ENCODE assay signal across 12 mouse cellular contexts in genomic region chr4:155213752-155214054, GRCm38 (mm10). TPM values are rescaled to one million over a fixed set of nuclear protein-coding genes. Genes with fewer than 3 reads are reported as not detected.
DNase-seq lines count a peak whose midpoint lies in the region; ATAC-seq and TF ChIP-seq lines count a peak whose summit lies in the region.
"Had no signal": no experiment of that assay in that cellular context is flagged by ENCODE, and none has a peak within 500 bp of the region (broad histone marks: within the 10 kb centered on the region; RNA-seq: fewer than 3 reads in every experiment).

No protein-coding gene starts in this region.

- H3K27ac ChIP-seq in left cerebral cortex, adult 2 months = no peak overlapping the region
- H3K27ac ChIP-seq in forebrain, embryonic 11.5 days (ENCODE audit: low read depth, low read length) = peak overlapping the region; percentile 46
- H3K27ac ChIP-seq in hindbrain, embryonic 13.5 days = peak overlapping the region; percentile 71
- H3K27ac ChIP-seq in neural tube, embryonic 13.5 days (replicated peaks) = peak overlapping the region; percentile 79

- peak; percentile 54 for ATAC-seq in forebrain, embryonic 11.5 days (replicated peaks; ENCODE audit: low FRiP score)
- peak; percentile 32; the same call in 1 of the 2 replicates for ATAC-seq in hindbrain, embryonic 13.5 days (ENCODE audit: low FRiP score)
- peak; percentile 26; the same call in 1 of the 2 replicates for ATAC-seq in neural tube, embryonic 13.5 days (ENCODE audit: low read depth)
- ATAC-seq: activated CD4-positive, CD25-positive, alpha-beta regulatory T cell, adult 4 months had no signal

- no peaks in the 10 kb centered on the region for H3K9me3 ChIP-seq in forebrain, embryonic 11.5 days (ENCODE audit: control insufficient read depth, low read length)
- H3K9me3 ChIP-seq in hindbrain, embryonic 13.5 days = no peaks in the 10 kb centered on the region
- H3K9me3 ChIP-seq in neural tube, embryonic 13.5 days = no peaks in the 10 kb centered on the region

- H3K4me3 ChIP-seq in left cerebral cortex, adult 2 months = peak overlapping the region; percentile 11; the same call in 1 of the 2 replicates
- H3K4me3 ChIP-seq in forebrain, embryonic 11.5 days (ENCODE audit: low read depth, low read length) = no peak overlapping the region
- no peak overlapping the region for H3K4me3 ChIP-seq in hindbrain, embryonic 13.5 days
- no peak overlapping the region for H3K4me3 ChIP-seq in neural tube, embryonic 13.5 days
- H3K4me3 ChIP-seq: myocyte had no signal

- TF ChIP-seq CTCF in left cerebral cortex, adult 2 months (IDR thresholded peaks at IDR 0.05) = no peak

- intact Hi-C loops in left cerebral cortex, adult 2 months (cut with DNase I) = no loop called here

- 72% methylated on average over 6 of the region's 6 CpGs for WGBS in forebrain, embryonic 11.5 days
- WGBS in hindbrain, embryonic 13.5 days = 67% methylated on average over 6 of the region's 6 CpGs
- 67% methylated on average over 6 of the region's 6 CpGs for WGBS in neural tube, embryonic 13.5 days

- H3K4me2 ChIP-seq in forebrain, embryonic 11.5 days (ENCODE audit: low read depth, low read length, severe bottlenecking) = no peak overlapping the region
- peak overlapping the region; percentile 27; the same call in 1 of the 2 replicates for H3K4me2 ChIP-seq in hindbrain, embryonic 13.5 days
- H3K4me2 ChIP-seq in neural tube, embryonic 13.5 days = peak overlapping the region; percentile 100

- H3K27me3 ChIP-seq in forebrain, embryonic 11.5 days (ENCODE audit: control insufficient read depth, insufficient read depth, low read length) = no peaks in the 10 kb centered on the region
- H3K27me3 ChIP-seq in hindbrain, embryonic 13.5 days = no peaks in the 10 kb centered on the region
- H3K27me3 ChIP-seq in neural tube, embryonic 13.5 days = no peaks in the 10 kb centered on the region

- no peak for DNase-seq in left cerebral cortex, adult 2 months (ENCODE audit: extremely low spot score in 1 of 2, low spot score in 2 of 2)
- no peak for DNase-seq in left cerebral cortex, adult 8-10 months (ENCODE audit: low spot score in 2 of 2)
- no peak for DNase-seq in forebrain, embryonic 11.5 days (ENCODE audit: low spot score)
- no peak for DNase-seq in T-cell, adult 2 months (ENCODE audit: low spot score)
- no peak for DNase-seq in right cerebral cortex, postnatal 4 days
- DNase-seq in gastrocnemius, postnatal 25 days = no peak
- DNase-seq: kidney, postnatal 10 days; right cerebral cortex, postnatal 14 days had no signal

- no peaks in the 10 kb centered on the region; the same call in 1 of the 2 replicates for H3K36me3 ChIP-seq in forebrain, embryonic 11.5 days (ENCODE audit: control insufficient read depth, insufficient read depth, low read length)
- peaks cover 6% of the 10 kb centered on the region for H3K36me3 ChIP-seq in hindbrain, embryonic 13.5 days
- H3K36me3 ChIP-seq in neural tube, embryonic 13.5 days = 0 out of 2 replicates have a peak, but pooled peaks cover 10% of the 10 kb centered on the region

- H3K9ac ChIP-seq in forebrain, embryonic 11.5 days (ENCODE audit: low read length) = 0 out of 2 replicates have a peak overlapping the region, but pooled peaks have one; percentile 6
- H3K9ac ChIP-seq in hindbrain, embryonic 13.5 days = peak overlapping the region; percentile 53
- peak overlapping the region; percentile 52; the same call in 1 of the 2 replicates for H3K9ac ChIP-seq in neural tube, embryonic 13.5 days

- peaks cover 44% of the 10 kb centered on the region for H3K4me1 ChIP-seq in forebrain, embryonic 11.5 days (replicated peaks; ENCODE audit: control insufficient read depth, insufficient read depth, low read length)
- peaks cover 85% of the 10 kb centered on the region for H3K4me1 ChIP-seq in hindbrain, embryonic 13.5 days (replicated peaks)
- H3K4me1 ChIP-seq in neural tube, embryonic 13.5 days (replicated peaks) = peaks cover 86% of the 10 kb centered on the region

RNA-seq across cellular contexts. Expression of gene Ski, which starts 8.7 kb away (rescaled TPM):
- total RNA-seq in left cerebral cortex, adult 2 months (2021) = 100 to 1,000 TPM; 113 to 119 TPM
- total RNA-seq in left cerebral cortex, adult 8-10 months (2022) = 100 to 1,000 TPM; 118 to 126 (median 121) TPM
- polyA plus RNA-seq in forebrain, embryonic 11.5 days (2014; fragmentation: Nextera tagmentation; extraction: Ambion mirVana) = 14.1 and 14.7 TPM in 2 replicates
- 10.3 and 10.4 TPM in 2 replicates for polyA plus RNA-seq in hindbrain, embryonic 13.5 days (2015; fragmentation: Nextera tagmentation; extraction: Ambion mirVana)
- polyA plus RNA-seq in neural tube, embryonic 13.5 days (2015; fragmentation: Nextera tagmentation; extraction: Ambion mirVana) = 11.3 and 12.2 TPM in 2 replicates
- total RNA-seq in gastrocnemius, postnatal 25 days (2021) = 10 to 100 TPM; 31.3 to 34.7 TPM

RNA-seq across cellular contexts. Expression of gene Faap20, which starts 35.9 kb away (rescaled TPM):
- 10 to 100 TPM; 25.9 to 28.8 TPM for total RNA-seq in left cerebral cortex, adult 2 months (2021)
- 10 to 100 TPM; 32.7 to 37.6 (median 34.4) TPM for total RNA-seq in left cerebral cortex, adult 8-10 months (2022)
- polyA plus RNA-seq in forebrain, embryonic 11.5 days (2014; fragmentation: Nextera tagmentation; extraction: Ambion mirVana) = 105 and 107 TPM in 2 replicates
- 78.8 and 84.8 TPM in 2 replicates for polyA plus RNA-seq in hindbrain, embryonic 13.5 days (2015; fragmentation: Nextera tagmentation; extraction: Ambion mirVana)
- 76.3 and 84.2 TPM in 2 replicates for polyA plus RNA-seq in neural tube, embryonic 13.5 days (2015; fragmentation: Nextera tagmentation; extraction: Ambion mirVana)
- 1 to 10 TPM; 5.3 to 8.2 TPM for total RNA-seq in gastrocnemius, postnatal 25 days (2021)
